Mouse (Mus musculus): ENCODE results near the gene Urb2. TPM values are rescaled to one million over a fixed set of nuclear protein-coding genes. Genes with fewer than 3 reads are reported as not detected.

The Urb2 gene
- total and polyA plus RNA-seq, 3 experiments: 26.4 to 33.9 (median 27.9) TPM

DNA sequence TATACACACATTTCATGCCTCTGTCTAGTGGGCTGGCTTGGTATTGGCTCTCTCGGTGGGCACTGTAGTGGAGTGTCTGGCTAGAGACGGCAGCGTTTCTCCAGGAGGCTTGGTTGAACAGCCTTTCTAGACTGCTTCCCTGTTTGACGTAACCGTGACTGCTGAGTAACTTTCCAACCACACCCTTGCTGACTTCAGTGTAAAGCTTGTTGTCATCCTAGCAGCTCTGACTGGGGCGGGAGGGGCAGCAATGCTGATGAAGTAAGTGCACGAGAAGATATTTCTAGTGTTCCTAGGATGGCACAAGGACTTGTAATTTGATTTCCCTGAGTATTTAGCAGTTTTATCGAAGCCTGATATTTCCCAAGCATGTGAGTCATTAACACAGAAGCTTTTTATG, 24.5 kb downstream of the Urb2 start:
- Histone ChIP-seq H3K4me1 (ENCODE audit: control insufficient read depth in 1 of 2, insufficient read depth in 2 of 2) (0 out of 4 replicates have a peak, but pooled peaks cover 0 to 6% of the 10 kb centered on the region in 2 experiments), H3K9me3 (replicated peaks; ENCODE audit: low read length) (no peaks in the 10 kb centered on the region), H3K4me2 (ENCODE audit: insufficient read depth, low read depth, poor library complexity, severe bottlenecking) (no peak overlapping the region), H3K27ac (ENCODE audit: insufficient read depth, low read depth) (no peak overlapping the region), H3K79me2 (replicated peaks; ENCODE audit: control insufficient read depth, extremely low read depth, insufficient read depth, poor library complexity, severe bottlenecking) (no peaks in the 10 kb centered on the region; the same call in 1 of the 2 replicates), H3K27me3 (replicated peaks) (no peaks in the 10 kb centered on the region), H3K4me3 (replicated peaks in 1 of 3; ENCODE audit: low read depth in 2 of 3, low read length in 2 of 3, poor library complexity in 1 of 3) (no peak overlapping the region), H3K36me3 (replicated peaks in 1 of 2; ENCODE audit: control insufficient read depth in 1 of 2, insufficient read depth in 1 of 2, low read length in 1 of 2) (peaks cover 57 to 87% of the 10 kb centered on the region in 2 experiments), H3K9ac (ENCODE audit: insufficient read depth, low read depth) (no peak overlapping the region)
- peak; percentile 28 for DNase-seq (ENCODE audit: extremely low read depth)
- TF ChIP-seq USF2 (conservative IDR thresholded peaks at IDR 0.05; ENCODE audit: low read depth, low read length) (no peak), CHD2 (IDR thresholded peaks at IDR 0.05; ENCODE audit: low read length) (no peak), NRF1 (IDR thresholded peaks at IDR 0.05; ENCODE audit: low read depth, low read length) (no peak), CHD1 (IDR thresholded peaks at IDR 0.05; ENCODE audit: low read depth, low read length) (no peak), ZC3H11A (IDR thresholded peaks at IDR 0.05; ENCODE audit: low read depth, low read length) (no peak), NELFE (IDR thresholded peaks at IDR 0.05; ENCODE audit: low read depth, low read length) (no peak), ETS1 (conservative IDR thresholded peaks at IDR 0.05; ENCODE audit: low read depth, low read length) (0 out of 2 replicates have a peak, but pooled peaks have one; percentile 21), EP300 (IDR thresholded peaks at IDR 0.05; ENCODE audit: low read length) (no peak), SMC3 (IDR thresholded peaks at IDR 0.05; ENCODE audit: low read depth, low read length) (no peak)
- dilution Hi-C loops (cut with MboI; ENCODE audit: extremely low pct_ligation_motif_present, extremely low pct_unique_long_range_greater_than_20kb, low sequenced_read_pairs): no loop called here
- in situ Hi-C loops (cut with MboI; ENCODE audit: low pct_ligation_motif_present, low pct_unique_long_range_greater_than_20kb, low sequenced_read_pairs): no loop called here

DNA sequence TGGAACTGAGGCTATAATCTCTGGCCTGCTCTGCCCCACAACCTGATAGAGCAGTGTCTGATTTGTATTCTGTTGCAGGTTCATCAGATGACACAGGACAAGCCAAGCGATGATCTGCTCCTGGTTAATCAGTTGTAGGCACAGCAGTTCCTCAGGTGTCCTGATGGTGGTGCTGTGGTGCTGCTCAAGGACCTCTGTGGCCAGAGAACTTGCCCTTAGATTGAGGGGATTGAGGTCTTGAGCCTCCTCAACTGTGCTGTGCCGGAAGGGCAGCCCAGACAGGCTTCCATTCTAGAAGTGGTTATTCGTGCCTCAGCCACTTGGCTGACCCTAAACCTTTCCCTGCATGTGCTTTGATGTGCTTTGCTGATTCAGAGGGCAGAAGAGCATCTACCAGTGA, 30.8 kb downstream of the Urb2 start:
- peaks cover 0 to 3% of the 10 kb centered on the region in 2 experiments; a peak in 1 of 4 replicates for H3K4me1 ChIP-seq (ENCODE audit: control insufficient read depth in 1 of 2, insufficient read depth in 2 of 2)
- H3K79me2 ChIP-seq (replicated peaks; ENCODE audit: control insufficient read depth, extremely low read depth, insufficient read depth, poor library complexity, severe bottlenecking): no peaks in the 10 kb centered on the region
- H3K9ac ChIP-seq (ENCODE audit: insufficient read depth, low read depth): no peak overlapping the region
- peaks cover 15 to 53% of the 10 kb centered on the region in 2 experiments for H3K36me3 ChIP-seq (replicated peaks in 1 of 2; ENCODE audit: control insufficient read depth in 1 of 2, insufficient read depth in 1 of 2, low read length in 1 of 2)
- peak; percentile 83 to 97 for TF ChIP-seq CTCF (conservative IDR thresholded peaks at IDR 0.05 in 1 of 2, IDR thresholded peaks at IDR 0.05 in 1 of 2; ENCODE audit: low read depth in 2 of 2, low read length in 2 of 2)
- TF ChIP-seq SIN3A (IDR thresholded peaks at IDR 0.05; ENCODE audit: low read length): no peak
- no peak for TF ChIP-seq CHD2 (IDR thresholded peaks at IDR 0.05; ENCODE audit: low read length)
- peak; percentile 2; the same call in 1 of the 2 replicates for TF ChIP-seq NELFE (IDR thresholded peaks at IDR 0.05; ENCODE audit: low read depth, low read length)
- TF ChIP-seq CHD1 (IDR thresholded peaks at IDR 0.05; ENCODE audit: low read depth, low read length): no peak
- peak; percentile 85 for TF ChIP-seq SMC3 (IDR thresholded peaks at IDR 0.05; ENCODE audit: low read depth, low read length)
- peak; percentile 63; the same call in 1 of the 2 replicates for TF ChIP-seq ZC3H11A (IDR thresholded peaks at IDR 0.05; ENCODE audit: low read depth, low read length)
- no peak for TF ChIP-seq MYC (IDR thresholded peaks at IDR 0.05; ENCODE audit: low read depth, low read length)
- no peak for TF ChIP-seq ZMIZ1 (IDR thresholded peaks at IDR 0.05; ENCODE audit: low read depth, low read length)
- no peak for TF ChIP-seq JUN (IDR thresholded peaks at IDR 0.05; ENCODE audit: insufficient read depth, low read depth, low read length)
- TF ChIP-seq RAD21 (IDR thresholded peaks at IDR 0.05; ENCODE audit: low read depth, low read length): peak; percentile 92
- no peak for TF ChIP-seq POLR2A (IDR thresholded peaks at IDR 0.05; ENCODE audit: low read depth, low read length)
- H3K4me3 ChIP-seq (replicated peaks in 1 of 3; ENCODE audit: low read depth in 2 of 3, low read length in 2 of 3, poor library complexity in 1 of 3): no peak overlapping the region
- no peaks in the 10 kb centered on the region for H3K27me3 ChIP-seq (replicated peaks)
- no peak overlapping the region for H3K27ac ChIP-seq (ENCODE audit: insufficient read depth, low read depth)
- dilution Hi-C loops (cut with MboI; ENCODE audit: extremely low pct_ligation_motif_present, extremely low pct_unique_long_range_greater_than_20kb, low sequenced_read_pairs): no loop called here
- no peaks in the 10 kb centered on the region for H3K9me3 ChIP-seq (replicated peaks; ENCODE audit: low read length)
- H3K4me2 ChIP-seq (ENCODE audit: insufficient read depth, low read depth, poor library complexity, severe bottlenecking): no peak overlapping the region
- DNase-seq (ENCODE audit: extremely low read depth): peak; percentile 58
- in situ Hi-C loops (cut with MboI; ENCODE audit: low pct_ligation_motif_present, low pct_unique_long_range_greater_than_20kb, low sequenced_read_pairs): loop anchor here (5.0 kb wide), 1 partner anchor 295 kb away; no protein-coding TSS in a partner anchor
